Comparison of ENCODE assay signal across 12 mouse cellular contexts in the genomic region with DNA sequence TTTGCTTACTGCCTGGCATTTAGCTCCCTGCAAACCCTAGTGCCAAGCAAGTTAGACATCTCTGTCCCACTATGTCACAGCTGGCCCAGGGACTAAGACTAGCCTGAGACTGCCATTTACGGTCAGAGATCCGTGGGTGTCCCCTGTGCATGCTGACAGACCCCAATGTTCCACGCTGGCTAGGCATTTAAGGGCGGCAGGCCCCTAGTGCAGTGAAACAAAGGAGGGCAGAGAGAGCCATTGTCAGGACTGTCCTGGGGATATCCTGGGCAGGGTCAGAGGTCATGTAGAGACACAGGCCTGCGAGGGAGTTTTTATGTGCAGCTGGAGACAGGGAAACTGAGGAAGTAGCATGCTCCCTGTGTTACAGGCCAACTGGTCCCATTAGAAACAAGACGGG. TPM values are rescaled to one million over a fixed set of nuclear protein-coding genes. Genes with fewer than 3 reads are reported as not detected.
A peak's percentile ranks its signal among the peaks of the same experiment; 100 is the strongest.
DNase-seq lines count a peak whose midpoint lies in the region; ATAC-seq lines count a peak whose summit lies in the region.
"Had no signal": no experiment of that assay in that cellular context is flagged by ENCODE, and none has a peak within 500 bp of the region (broad histone marks: within the 10 kb centered on the region; RNA-seq: fewer than 3 reads in every experiment).

No protein-coding gene starts in this region.

- H3K9ac ChIP-seq in heart, embryonic 15.5 days, result no peak overlapping the region
- H3K9ac ChIP-seq in midbrain, embryonic 14.5 days (replicated peaks; ENCODE audit: low read length), result no peak overlapping the region; the same call in 1 of the 2 replicates
- no peak overlapping the region for H3K9ac ChIP-seq in midbrain, embryonic 16.5 days (ENCODE audit: low read depth, low read length)
- H3K9ac ChIP-seq in hindbrain, embryonic 15.5 days, result no peak overlapping the region
- no peak overlapping the region for H3K9ac ChIP-seq in stomach, embryonic 14.5 days (replicated peaks; ENCODE audit: low read depth, low read length)

- H3K4me2 ChIP-seq in heart, embryonic 15.5 days, result no peak overlapping the region
- H3K4me2 ChIP-seq in midbrain, embryonic 14.5 days (ENCODE audit: low read length), result no peak overlapping the region
- no peak overlapping the region for H3K4me2 ChIP-seq in midbrain, embryonic 16.5 days (ENCODE audit: low read length)
- no peak overlapping the region for H3K4me2 ChIP-seq in hindbrain, embryonic 15.5 days
- no peak overlapping the region for H3K4me2 ChIP-seq in stomach, embryonic 14.5 days (replicated peaks; ENCODE audit: low read depth, low read length)

- peaks cover 12% of the 10 kb centered on the region for H3K36me3 ChIP-seq in heart, embryonic 15.5 days
- peaks cover 34% of the 10 kb centered on the region for H3K36me3 ChIP-seq in midbrain, embryonic 14.5 days (ENCODE audit: control insufficient read depth, insufficient read depth, low read length)
- H3K36me3 ChIP-seq in midbrain, embryonic 16.5 days (ENCODE audit: control insufficient read depth, insufficient read depth, low read length), result peaks cover 11% of the 10 kb centered on the region
- 0 out of 2 replicates have a peak, but pooled peaks cover 4% of the 10 kb centered on the region for H3K36me3 ChIP-seq in hindbrain, embryonic 15.5 days
- peaks cover 35% of the 10 kb centered on the region for H3K36me3 ChIP-seq in stomach, embryonic 14.5 days (ENCODE audit: control insufficient read depth, insufficient read depth, low read length)

- H3K27me3 ChIP-seq in heart, embryonic 15.5 days, result no peaks in the 10 kb centered on the region
- no peaks in the 10 kb centered on the region for H3K27me3 ChIP-seq in midbrain, embryonic 14.5 days (ENCODE audit: control insufficient read depth, insufficient read depth, low read length)
- H3K27me3 ChIP-seq in midbrain, embryonic 16.5 days (ENCODE audit: control insufficient read depth, insufficient read depth, low read depth, low read length), result no peaks in the 10 kb centered on the region
- no peaks in the 10 kb centered on the region for H3K27me3 ChIP-seq in hindbrain, embryonic 15.5 days
- no peaks in the 10 kb centered on the region for H3K27me3 ChIP-seq in stomach, embryonic 14.5 days (ENCODE audit: control insufficient read depth, insufficient read depth, low read length)

- H3K9me3 ChIP-seq in heart, embryonic 15.5 days (replicated peaks), result no peaks in the 10 kb centered on the region
- no peaks in the 10 kb centered on the region for H3K9me3 ChIP-seq in midbrain, embryonic 14.5 days (ENCODE audit: control insufficient read depth, low read length)
- H3K9me3 ChIP-seq in midbrain, embryonic 16.5 days (replicated peaks; ENCODE audit: control insufficient read depth, low read length, poor library complexity, severe bottlenecking), result no peaks in the 10 kb centered on the region
- no peaks in the 10 kb centered on the region for H3K9me3 ChIP-seq in hindbrain, embryonic 15.5 days
- H3K9me3 ChIP-seq in stomach, embryonic 14.5 days (ENCODE audit: control insufficient read depth, low read depth, low read length), result no peaks in the 10 kb centered on the region

- peaks cover 82% of the 10 kb centered on the region for H3K4me1 ChIP-seq in heart, embryonic 15.5 days (replicated peaks)
- peaks cover 14% of the 10 kb centered on the region for H3K4me1 ChIP-seq in midbrain, embryonic 14.5 days (ENCODE audit: control insufficient read depth, insufficient read depth, low read length)
- peaks cover 12% of the 10 kb centered on the region for H3K4me1 ChIP-seq in midbrain, embryonic 16.5 days (ENCODE audit: control insufficient read depth, insufficient read depth, low read length)
- peaks cover 67% of the 10 kb centered on the region for H3K4me1 ChIP-seq in hindbrain, embryonic 15.5 days (replicated peaks)
- H3K4me1 ChIP-seq in stomach, embryonic 14.5 days (ENCODE audit: control insufficient read depth, insufficient read depth, low read length), result peaks cover 57% of the 10 kb centered on the region

- H3K4me3 ChIP-seq in heart, embryonic 15.5 days, result no peak overlapping the region
- H3K4me3 ChIP-seq in midbrain, embryonic 14.5 days (replicated peaks; ENCODE audit: low read depth, low read length), result no peak overlapping the region
- no peak overlapping the region for H3K4me3 ChIP-seq in midbrain, embryonic 16.5 days (ENCODE audit: low read depth, low read length)
- no peak overlapping the region for H3K4me3 ChIP-seq in hindbrain, embryonic 15.5 days
- no peak overlapping the region for H3K4me3 ChIP-seq in stomach, embryonic 14.5 days (ENCODE audit: low read depth, low read length)
- H3K4me3 ChIP-seq: erythroblast, embryonic 14.5 days had no signal

- no peak for ATAC-seq in heart, embryonic 15.5 days (replicated peaks; ENCODE audit: insufficient number of reproducible peaks, insufficient read depth, low FRiP score, low read depth)
- no peak for ATAC-seq in midbrain, embryonic 14.5 days (ENCODE audit: low FRiP score, low TSS enrichment)
- ATAC-seq in midbrain, embryonic 16.5 days, result no peak
- ATAC-seq in hindbrain, embryonic 15.5 days (ENCODE audit: low FRiP score, low read depth), result no peak
- ATAC-seq in stomach, embryonic 14.5 days (ENCODE audit: insufficient number of reproducible peaks, insufficient read depth, low FRiP score, low read depth), result no peak
- ATAC-seq: activated CD4-positive, CD25-positive, alpha-beta regulatory T cell, adult 4 months; inflammation-experienced regulatory T-cells, adult 6 months had no signal

- WGBS in heart, embryonic 15.5 days, result 73% methylated on average over 6 of the region's 6 CpGs
- WGBS in midbrain, embryonic 14.5 days, result 28% methylated on average over 6 of the region's 6 CpGs
- WGBS in midbrain, embryonic 16.5 days, result 32% methylated on average over 6 of the region's 6 CpGs
- 17% methylated on average over 6 of the region's 6 CpGs for WGBS in hindbrain, embryonic 15.5 days
- WGBS in stomach, embryonic 14.5 days, result 73% methylated on average over 6 of the region's 6 CpGs

- DNase-seq in heart, adult 8-10 months (ENCODE audit: low spot score), result no peak
- DNase-seq in midbrain, embryonic 14.5 days, result no peak
- no peak for DNase-seq in embryo, embryonic 10 days (ENCODE audit: low spot score)
- no peak for DNase-seq in urinary bladder, postnatal 36 days (ENCODE audit: low spot score in 2 of 2)

- H3K27ac ChIP-seq in heart, embryonic 15.5 days, result peak overlapping the region; percentile 1; the same call in 1 of the 2 replicates
- 0 out of 2 replicates have a peak overlapping the region, but pooled peaks have one; percentile 16 for H3K27ac ChIP-seq in midbrain, embryonic 14.5 days (replicated peaks; ENCODE audit: low read depth, low read length)
- no peak overlapping the region for H3K27ac ChIP-seq in midbrain, embryonic 16.5 days (ENCODE audit: low read length)
- H3K27ac ChIP-seq in hindbrain, embryonic 15.5 days (replicated peaks), result peak overlapping the region; percentile 32; the same call in 1 of the 2 replicates
- H3K27ac ChIP-seq in stomach, embryonic 14.5 days (ENCODE audit: low read length), result 0 out of 2 replicates have a peak overlapping the region, but pooled peaks have one; percentile 55

RNA-seq across cellular contexts. Expression of a gene that starts 7.0 kb away (rescaled TPM):
- 2.1 and 3.7 TPM in 2 replicates for polyA plus RNA-seq in heart, embryonic 15.5 days (2015; fragmentation: Nextera tagmentation; extraction: Ambion mirVana)
- total RNA-seq in heart, adult 8-10 months (2022), result 1 to 10 TPM; 1.2 to 1.7 (median 1.3) TPM
- 2.4 and 4.0 TPM in 2 replicates for polyA plus RNA-seq in midbrain, embryonic 14.5 days (2014; fragmentation: Nextera tagmentation; extraction: Ambion mirVana)
- polyA plus RNA-seq in midbrain, embryonic 16.5 days (2015; fragmentation: Nextera tagmentation; extraction: Ambion mirVana), result 1.7 and 2.2 TPM in 2 replicates
- polyA plus RNA-seq in hindbrain, embryonic 15.5 days (2015; fragmentation: Nextera tagmentation; extraction: Ambion mirVana), result 2.9 and 3.2 TPM in 2 replicates
- polyA plus RNA-seq in stomach, embryonic 14.5 days (2014; fragmentation: Nextera tagmentation; extraction: Ambion mirVana), result 12.7 and 14.0 TPM in 2 replicates

RNA-seq across cellular contexts. Expression of a gene that starts 12.9 kb away (rescaled TPM):
- polyA plus RNA-seq in heart, embryonic 15.5 days (2015; fragmentation: Nextera tagmentation; extraction: Ambion mirVana), result 95.2 and 118 TPM in 2 replicates
- total RNA-seq in heart, adult 8-10 months (2022), result 10 to 100 TPM; 75.2 to 85.9 (median 81.0) TPM
- polyA plus RNA-seq in midbrain, embryonic 14.5 days (2014; fragmentation: Nextera tagmentation; extraction: Ambion mirVana), result 220 and 229 TPM in 2 replicates
- 273 and 293 TPM in 2 replicates for polyA plus RNA-seq in midbrain, embryonic 16.5 days (2015; fragmentation: Nextera tagmentation; extraction: Ambion mirVana)
- polyA plus RNA-seq in hindbrain, embryonic 15.5 days (2015; fragmentation: Nextera tagmentation; extraction: Ambion mirVana), result 258 and 289 TPM in 2 replicates
- 143 and 151 TPM in 2 replicates for polyA plus RNA-seq in stomach, embryonic 14.5 days (2014; fragmentation: Nextera tagmentation; extraction: Ambion mirVana)

RNA-seq across cellular contexts. Expression of a gene that starts 17.1 kb away (rescaled TPM):
- polyA plus RNA-seq in heart, embryonic 15.5 days (2015; fragmentation: Nextera tagmentation; extraction: Ambion mirVana), result 0.34 and 0.51 TPM in 2 replicates
- under 1 TPM; 0.28 to 0.62 (median 0.32) TPM for total RNA-seq in heart, adult 8-10 months (2022)
- 2.4 and 2.9 TPM in 2 replicates for polyA plus RNA-seq in midbrain, embryonic 14.5 days (2014; fragmentation: Nextera tagmentation; extraction: Ambion mirVana)
- 3.5 and 3.8 TPM in 2 replicates for polyA plus RNA-seq in midbrain, embryonic 16.5 days (2015; fragmentation: Nextera tagmentation; extraction: Ambion mirVana)
- 2.7 and 3.1 TPM in 2 replicates for polyA plus RNA-seq in hindbrain, embryonic 15.5 days (2015; fragmentation: Nextera tagmentation; extraction: Ambion mirVana)
- polyA plus RNA-seq in stomach, embryonic 14.5 days (2014; fragmentation: Nextera tagmentation; extraction: Ambion mirVana), result 0.81 and 1.0 TPM in 2 replicates
- polyA plus RNA-seq: inflammation-experienced regulatory T-cells, adult 6 months had no signal

RNA-seq across cellular contexts. Expression of a gene that starts 23.2 kb away (rescaled TPM):
- polyA plus RNA-seq in heart, embryonic 15.5 days (2015; fragmentation: Nextera tagmentation; extraction: Ambion mirVana), result 15.7 TPM in 1 of 2 replicates, not detected in the other
- total RNA-seq in heart, adult 8-10 months (2022), result not detected
- 3.5 and 8.6 TPM in 2 replicates for polyA plus RNA-seq in midbrain, embryonic 14.5 days (2014; fragmentation: Nextera tagmentation; extraction: Ambion mirVana)
- 2.6 and 13.4 TPM in 2 replicates for polyA plus RNA-seq in midbrain, embryonic 16.5 days (2015; fragmentation: Nextera tagmentation; extraction: Ambion mirVana)
- polyA plus RNA-seq in hindbrain, embryonic 15.5 days (2015; fragmentation: Nextera tagmentation; extraction: Ambion mirVana), result 3.0 TPM in 1 of 2 replicates, not detected in the other
- 5.3 TPM in 1 of 2 replicates, not detected in the other for polyA plus RNA-seq in stomach, embryonic 14.5 days (2014; fragmentation: Nextera tagmentation; extraction: Ambion mirVana)
- polyA plus RNA-seq: activated CD4-positive, CD25-positive, alpha-beta regulatory T cell, adult 4 months; small intestine, adult 2 months had no signal

RNA-seq across cellular contexts. Expression of a gene that starts 25.1 kb away (rescaled TPM):
- polyA plus RNA-seq in heart, embryonic 15.5 days (2015; fragmentation: Nextera tagmentation; extraction: Ambion mirVana), result 34.8 and 45.7 TPM in 2 replicates
- 10 to 100 TPM; 48.5 to 65.2 (median 53.3) TPM for total RNA-seq in heart, adult 8-10 months (2022)
- 57.2 and 58.8 TPM in 2 replicates for polyA plus RNA-seq in midbrain, embryonic 14.5 days (2014; fragmentation: Nextera tagmentation; extraction: Ambion mirVana)
- 55.4 and 56.6 TPM in 2 replicates for polyA plus RNA-seq in midbrain, embryonic 16.5 days (2015; fragmentation: Nextera tagmentation; extraction: Ambion mirVana)
- 51.2 and 54.2 TPM in 2 replicates for polyA plus RNA-seq in hindbrain, embryonic 15.5 days (2015; fragmentation: Nextera tagmentation; extraction: Ambion mirVana)
- 43.4 and 46.4 TPM in 2 replicates for polyA plus RNA-seq in stomach, embryonic 14.5 days (2014; fragmentation: Nextera tagmentation; extraction: Ambion mirVana)
